Mouse (Mus musculus) urinary bladder, postnatal 25 days (tissue): ENCODE data around the gene Ntm.

Experiments
- DNase-seq: peaks from one replicate; pipeline ENCODE4 v3.0.0; 2022; ENCODE audit warnings: low spot score

The Ntm gene

DNA sequence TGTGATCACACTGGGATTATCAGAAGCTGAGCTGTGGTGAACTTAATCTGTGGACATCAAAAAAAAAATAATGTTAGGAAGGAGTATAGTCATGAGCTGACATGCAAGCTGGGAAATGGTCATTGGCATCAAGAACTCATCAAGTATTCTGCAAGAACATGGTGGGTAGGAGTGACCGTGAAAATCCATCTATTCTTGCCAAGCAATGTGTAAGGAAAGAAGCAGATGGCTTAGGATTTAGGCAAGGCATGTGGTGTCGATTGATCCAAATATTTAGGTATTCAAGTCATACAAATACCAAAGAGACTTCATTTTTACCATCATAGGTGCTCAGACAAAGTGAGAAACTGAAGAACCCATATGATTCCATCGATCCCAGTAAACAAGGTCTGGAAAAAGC is 946.1 kb downstream of the Ntm start:
- DNase-seq: no peak

DNA sequence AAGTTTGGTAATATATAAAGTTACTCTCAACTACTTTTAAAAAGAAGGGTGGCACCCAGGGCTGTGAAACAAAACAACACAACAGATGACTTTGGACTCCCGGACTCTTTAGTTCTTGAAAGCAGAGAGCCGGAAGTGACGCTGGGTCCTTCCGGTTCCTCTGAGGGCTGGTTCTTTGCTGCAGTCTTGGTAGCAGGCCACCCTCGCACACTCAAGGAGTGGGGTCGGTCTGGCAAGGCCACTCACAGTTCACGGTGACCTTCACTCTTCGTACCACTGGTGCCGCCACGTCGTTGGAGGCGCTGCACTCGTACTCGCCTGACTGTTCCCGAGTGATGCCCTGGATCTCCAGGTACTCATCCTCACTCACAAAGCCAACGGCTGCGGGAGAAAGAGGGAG is 949.1 kb downstream of the Ntm start:
- no peak for DNase-seq

DNA sequence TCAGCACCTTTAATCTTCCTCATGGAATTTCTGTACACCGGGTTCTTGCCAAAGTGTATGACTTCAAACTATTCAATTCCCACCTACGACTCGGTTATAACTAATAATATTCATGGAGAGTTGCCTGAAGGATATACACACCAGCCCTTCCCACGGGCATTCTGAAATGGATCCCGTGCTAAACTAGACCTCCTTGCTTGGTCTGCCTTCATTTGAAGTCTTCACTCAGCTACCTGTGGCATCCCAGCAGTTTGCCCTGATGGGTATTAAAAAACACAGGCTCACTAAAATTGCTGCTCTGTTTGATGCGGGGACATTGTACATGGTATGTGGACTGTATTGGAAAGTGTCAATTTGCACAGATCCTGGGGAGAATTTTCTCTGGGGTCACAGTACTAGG is 950.4 kb downstream of the Ntm start:
- DNase-seq: no peak

DNA sequence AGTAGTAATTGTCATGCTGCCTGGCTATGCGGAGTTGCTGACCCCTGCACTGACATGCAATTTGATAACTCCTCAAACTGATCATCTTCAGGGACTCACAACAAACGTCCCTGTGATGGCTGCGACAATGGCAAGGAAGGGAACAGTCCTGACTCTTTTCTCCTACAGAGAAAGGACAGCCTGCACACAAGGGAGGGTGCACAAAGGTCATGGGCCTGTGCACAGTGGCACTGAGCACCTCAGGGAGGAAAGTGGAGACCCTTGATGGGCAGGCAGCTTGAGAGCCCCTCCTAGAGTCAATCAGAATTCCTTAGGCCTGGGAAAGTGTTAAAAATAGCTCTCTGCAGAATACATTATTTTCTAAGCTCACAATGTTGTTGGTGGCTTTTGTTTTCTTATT is 951.5 kb downstream of the Ntm start:
- no peak for DNase-seq

DNA sequence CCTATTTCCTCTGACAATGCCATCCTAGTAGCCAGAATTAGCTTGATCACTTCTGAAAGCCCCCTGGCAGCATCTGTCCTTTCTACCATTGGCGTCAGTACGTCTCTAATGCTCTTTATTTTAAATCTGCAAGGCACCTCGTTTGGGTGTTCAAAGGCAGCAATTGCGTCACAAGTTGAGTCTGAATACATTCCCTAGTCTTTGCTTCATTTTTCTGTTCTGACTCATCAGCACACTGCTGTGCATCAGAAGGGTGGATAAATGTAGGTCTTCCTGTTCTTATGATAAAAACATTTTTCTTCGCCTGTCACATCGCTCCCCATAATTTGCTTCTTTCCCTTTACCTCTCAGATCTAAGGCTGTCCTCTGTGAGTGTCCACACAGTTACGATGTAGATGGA is 958.4 kb downstream of the Ntm start:
- DNase-seq: no peak

DNA sequence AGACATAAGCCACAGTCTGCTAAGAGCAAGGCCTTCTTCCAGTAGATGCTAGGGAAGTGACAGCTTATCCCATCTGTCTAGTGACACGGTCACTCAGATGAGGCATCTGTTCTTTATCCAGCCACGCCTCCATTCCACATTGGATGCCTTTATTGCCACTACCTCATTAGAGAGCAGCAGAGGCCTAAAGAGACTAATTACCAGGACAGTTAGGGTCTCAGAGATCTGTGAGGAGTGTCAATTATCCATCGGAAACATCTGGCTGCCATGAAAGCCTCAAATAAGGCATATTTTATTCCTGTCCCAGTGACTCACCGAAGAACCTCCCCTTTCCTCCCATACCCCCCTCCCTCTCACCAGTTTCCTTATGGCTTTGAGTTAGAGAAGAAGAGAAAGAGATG is 963.0 kb downstream of the Ntm start:
- no peak for DNase-seq

DNA sequence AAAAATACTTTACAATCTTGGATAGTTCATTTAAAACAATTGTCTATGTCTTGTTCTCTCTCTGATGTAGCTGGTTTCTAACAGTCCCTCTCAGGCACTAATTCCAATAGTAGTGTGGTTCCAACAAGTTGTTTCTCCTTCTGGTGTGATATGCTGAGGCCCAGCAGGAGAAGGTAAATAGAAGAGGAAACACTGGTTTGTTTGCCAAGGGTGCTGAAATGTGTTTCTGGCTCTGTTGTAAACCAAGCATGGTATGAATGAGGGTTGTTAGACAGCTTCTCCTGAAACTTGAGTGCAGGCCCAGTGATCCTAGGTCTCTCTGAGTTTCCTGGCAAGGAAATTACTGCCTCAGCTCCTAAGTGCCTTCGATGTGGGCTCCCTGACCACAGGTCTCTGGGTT is 985.7 kb downstream of the Ntm start:
- DNase-seq: no peak

DNA sequence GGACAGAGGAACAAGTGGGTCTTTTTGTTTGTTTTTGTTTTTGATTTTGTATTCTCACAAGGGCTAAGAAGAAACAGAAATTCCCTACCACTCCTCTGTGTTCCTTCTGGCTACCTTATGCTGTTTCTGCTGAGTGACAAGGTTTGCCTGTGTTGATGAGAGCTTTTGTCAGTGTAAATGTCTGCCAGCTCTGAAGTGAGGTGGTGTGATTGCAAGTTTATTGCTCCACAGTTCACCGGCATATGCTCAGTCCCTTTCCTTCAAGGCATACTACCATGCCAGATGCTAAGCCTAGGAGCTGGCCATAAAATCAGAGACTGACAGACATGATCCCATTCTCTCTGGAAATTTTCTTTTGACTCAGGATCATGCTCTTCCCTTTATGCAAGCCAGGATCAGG is 993.5 kb downstream of the Ntm start:
- DNase-seq: no peak
